Mouse (Mus musculus) small intestine, adult 2 months (tissue): Measurements from ENCODE around the gene Rph3al. TPM values are rescaled to one million over a fixed set of nuclear protein-coding genes. Genes with fewer than 3 reads are reported as not detected.

Source experiments
- H3K27ac ChIP-seq: fragments of 200-500 bp; 2 replicates; pipeline ENCODE4 v1.5.1; 2012; ENCODE audit warnings: low read depth, low read length, control low read depth, inconsistent platforms; ENCODE audit not compliant: insufficient read depth
- H3K27me3 ChIP-seq: fragments of 200-500 bp; 2 replicates; pipeline ENCODE4 v1.6.1; 2012; ENCODE audit warnings: mild to moderate bottlenecking, moderate library complexity, low read length, inconsistent platforms; ENCODE audit not compliant: control insufficient read depth, insufficient read depth
- H3K36me3 ChIP-seq: fragments of 200-500 bp; 2 replicates; pipeline ENCODE4 v1.6.1; 2012; ENCODE audit warnings: mild to moderate bottlenecking, low read length, control low read depth, inconsistent platforms; ENCODE audit not compliant: control insufficient read depth, insufficient read depth
- H3K4me1 ChIP-seq: fragments of 200-500 bp; 2 replicates; pipeline ENCODE4 v1.6.1; 2012; ENCODE audit warnings: low read length, inconsistent platforms, mixed read lengths; ENCODE audit not compliant: control insufficient read depth, insufficient read depth, insufficient read length
- H3K4me3 ChIP-seq: fragments of 200-500 bp; 2 replicates; pipeline ENCODE4 v1.5.1; 2012; ENCODE audit warnings: low read depth, mild to moderate bottlenecking, control low read depth, inconsistent platforms, low read length, moderate library complexity
- CTCF ChIP-seq: fragments of 200-500 bp; IDR thresholded peaks from 2 replicates; pipeline ENCODE4 v1.5.1; 2012; ENCODE audit warnings: low read depth, mild to moderate bottlenecking, control low read depth, inconsistent platforms, low read length, moderate library complexity, mixed read lengths; ENCODE audit not compliant: insufficient replicate concordance, insufficient read length; ENCODE audit errors: extremely low read depth
- POLR2A ChIP-seq: fragments of 200-500 bp; IDR thresholded peaks from 2 replicates; pipeline ENCODE4 v1.6.1; 2012; ENCODE audit warnings: low read depth, mild to moderate bottlenecking, control low read depth, inconsistent platforms, low read length, moderate library complexity
- WGBS: fragments of 180-500 bp; shearing (Covaris S2); methylation state at CpG from one replicate; pipeline ENCODE4 v1.1.7; 2018; 5-methylcytosine and 5-hydroxymethylcytosine counted together
- polyA plus RNA-seq: library from polyadenylated mRNA; depleted of rRNA; stranded (reverse); fragments of >200 nt; gene quantifications from 2 replicates; pipeline ENCODE4 v1.2.3, GENCODE M21; 2012

Rph3al gene
- polyA plus RNA-seq, 1 experiment: 12.6 TPM

GRCm38 (mm10) chr11:75796029-75796445 lies 142.2 kb downstream of the Rph3al start, which contains the start of gene Doc2b:
TSS of gene Doc2b (minus strand) at chr11:75796049.
- H3K27me3 ChIP-seq: peaks cover 29% of the 10 kb centered on the region
- WGBS: 12% methylated on average over 36 of the region's 37 CpGs
- TF ChIP-seq POLR2A: no peak
- TF ChIP-seq CTCF: no peak
- peak within 1 kb of the TSS; percentile 50 for H3K4me3 ChIP-seq
- no peak within 1 kb of the TSS for H3K27ac ChIP-seq
- no peaks in the 10 kb centered on the region for H3K36me3 ChIP-seq
- no peaks in the 10 kb centered on the region for H3K4me1 ChIP-seq

DNA sequence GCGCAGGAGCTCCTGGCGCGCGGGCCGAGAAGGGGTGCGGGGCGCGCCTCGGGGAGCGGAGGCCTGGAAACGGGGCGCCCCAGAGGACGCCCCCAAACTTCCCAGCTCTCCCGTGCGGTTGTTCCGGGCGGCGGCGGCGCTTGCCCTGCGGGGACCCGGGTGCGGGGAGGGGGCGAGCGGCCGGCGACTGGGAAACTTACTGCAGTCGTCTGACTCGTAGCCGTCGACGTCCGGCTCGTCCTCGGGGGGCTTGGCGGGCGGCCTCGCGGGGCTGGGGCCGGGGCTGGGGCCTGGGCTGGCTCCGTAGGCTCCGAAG lies 142.9 kb downstream of the Rph3al start:
- peaks cover 29% of the 10 kb centered on the region for H3K27me3 ChIP-seq
- TF ChIP-seq POLR2A (no peak), CTCF (no peak)
- no peaks in the 10 kb centered on the region for H3K36me3 ChIP-seq
- H3K27ac ChIP-seq: no peak overlapping the region
- 3% methylated on average over 42 of the region's 42 CpGs for WGBS
- peak overlapping the region; percentile 50 for H3K4me3 ChIP-seq
- H3K4me1 ChIP-seq: no peaks in the 10 kb centered on the region

GRCm38 (mm10) chr11:75794602-75795320 lies 143.5 kb downstream of the Rph3al start:
- no peaks in the 10 kb centered on the region for H3K4me1 ChIP-seq
- peak overlapping the region; percentile 50 for H3K4me3 ChIP-seq
- 17% methylated on average over 45 of the region's 45 CpGs for WGBS
- TF ChIP-seq CTCF (no peak), POLR2A (no peak)
- H3K27me3 ChIP-seq: peaks cover 29% of the 10 kb centered on the region
- H3K36me3 ChIP-seq: no peaks in the 10 kb centered on the region
- H3K27ac ChIP-seq: no peak overlapping the region

DNA sequence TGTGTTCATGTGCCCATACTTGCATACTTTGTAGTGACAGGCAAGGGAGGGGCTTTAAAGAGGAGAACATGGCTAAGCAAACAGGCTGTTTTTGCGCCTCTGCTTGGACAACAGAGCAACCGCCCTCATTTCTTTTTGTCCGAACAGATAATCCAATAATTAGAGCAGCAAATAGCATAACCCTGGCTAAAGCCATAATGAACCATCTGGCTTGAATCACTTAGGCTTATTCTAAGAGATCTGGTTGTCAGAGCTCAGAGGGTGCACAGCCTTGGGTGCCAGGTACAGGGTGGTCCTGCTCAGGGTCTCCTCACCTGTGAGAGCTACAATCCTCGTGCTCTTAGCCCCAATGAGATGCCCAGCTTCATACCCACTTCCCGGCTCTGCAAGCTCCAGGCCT lies 144.9 kb downstream of the Rph3al start:
- no peaks in the 10 kb centered on the region for H3K36me3 ChIP-seq
- H3K4me1 ChIP-seq: no peaks in the 10 kb centered on the region
- WGBS: 89% methylated on average over 5 of the region's 5 CpGs
- no peak overlapping the region for H3K27ac ChIP-seq
- H3K4me3 ChIP-seq: no peak overlapping the region
- no peak for TF ChIP-seq POLR2A
- TF ChIP-seq CTCF: no peak
- peaks cover 29% of the 10 kb centered on the region for H3K27me3 ChIP-seq

DNA sequence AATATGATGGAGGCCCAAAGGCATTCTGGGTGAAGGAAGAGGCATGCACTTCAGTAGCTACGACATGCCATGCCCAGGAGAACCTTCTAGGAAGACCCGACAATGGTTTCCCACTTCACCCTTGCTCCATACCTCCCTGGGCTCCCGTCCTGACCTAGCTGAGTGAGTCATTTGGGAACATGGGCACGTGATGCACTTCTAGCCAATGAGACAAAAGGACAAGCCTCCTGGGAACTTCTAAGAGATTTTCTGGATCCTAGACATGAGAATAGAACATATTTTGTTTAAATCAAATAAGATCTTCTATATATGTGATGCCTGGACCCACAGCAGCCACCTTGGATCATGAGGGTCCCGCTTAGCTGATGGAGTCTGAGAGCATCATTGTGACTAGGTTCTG lies 145.7 kb downstream of the Rph3al start:
- no peak for TF ChIP-seq CTCF
- no peak for TF ChIP-seq POLR2A
- Histone ChIP-seq H3K4me1 (no peaks in the 10 kb centered on the region), H3K27ac (no peak overlapping the region), H3K27me3 (peaks cover 29% of the 10 kb centered on the region), H3K36me3 (no peaks in the 10 kb centered on the region), H3K4me3 (no peak overlapping the region)
- WGBS: 74% methylated on average over 5 of the region's 5 CpGs

DNA sequence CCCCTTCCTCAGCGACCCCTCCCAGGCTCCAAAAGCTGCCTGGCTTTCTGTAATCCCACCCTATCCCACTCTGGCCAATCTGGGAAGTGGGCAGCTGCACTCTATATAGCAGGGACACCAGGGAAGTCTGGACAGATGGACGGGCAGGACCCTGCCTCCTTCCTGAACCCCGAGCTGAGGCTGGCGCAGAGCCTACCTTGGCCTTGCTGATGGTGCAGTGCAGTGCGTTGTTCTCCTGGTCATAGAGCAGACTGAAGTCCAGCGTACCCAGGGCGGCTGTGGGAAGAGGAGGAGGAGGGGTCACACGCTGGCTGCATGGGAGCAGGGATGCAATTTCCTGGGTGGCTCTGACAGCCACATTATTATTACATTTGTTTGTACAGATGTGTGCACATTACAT lies 152.3 kb downstream of the Rph3al start:
- 68% methylated on average over 8 of the region's 8 CpGs for WGBS

GRCm38 (mm10) chr11:75783799-75784198 lies 154.4 kb downstream of the Rph3al start:
- H3K27ac ChIP-seq: no peak overlapping the region
- WGBS: 47% methylated on average over 5 of the region's 5 CpGs
- H3K27me3 ChIP-seq: no peaks in the 10 kb centered on the region
- TF ChIP-seq CTCF (no peak), POLR2A (no peak)
- no peak overlapping the region for H3K4me3 ChIP-seq
- H3K4me1 ChIP-seq: no peaks in the 10 kb centered on the region
- H3K36me3 ChIP-seq: no peaks in the 10 kb centered on the region

More for the DNA sequence above, 152.3 kb downstream of the Rph3al start:
- Histone ChIP-seq H3K27me3 (no peaks in the 10 kb centered on the region), H3K4me3 (no peak overlapping the region), H3K36me3 (no peaks in the 10 kb centered on the region), H3K27ac (no peak overlapping the region), H3K4me1 (no peaks in the 10 kb centered on the region)
- TF ChIP-seq POLR2A (no peak), CTCF (no peak)
